Mouse (Mus musculus) brain, adult 2 months (tissue): Measurements from ENCODE around the gene Asb16.

Experiments
- DNase-seq: peaks from one replicate; pipeline ENCODE4 v3.0.0; 2011; ENCODE audit warnings: low read depth, low spot score

The Asb16 gene

DNA sequence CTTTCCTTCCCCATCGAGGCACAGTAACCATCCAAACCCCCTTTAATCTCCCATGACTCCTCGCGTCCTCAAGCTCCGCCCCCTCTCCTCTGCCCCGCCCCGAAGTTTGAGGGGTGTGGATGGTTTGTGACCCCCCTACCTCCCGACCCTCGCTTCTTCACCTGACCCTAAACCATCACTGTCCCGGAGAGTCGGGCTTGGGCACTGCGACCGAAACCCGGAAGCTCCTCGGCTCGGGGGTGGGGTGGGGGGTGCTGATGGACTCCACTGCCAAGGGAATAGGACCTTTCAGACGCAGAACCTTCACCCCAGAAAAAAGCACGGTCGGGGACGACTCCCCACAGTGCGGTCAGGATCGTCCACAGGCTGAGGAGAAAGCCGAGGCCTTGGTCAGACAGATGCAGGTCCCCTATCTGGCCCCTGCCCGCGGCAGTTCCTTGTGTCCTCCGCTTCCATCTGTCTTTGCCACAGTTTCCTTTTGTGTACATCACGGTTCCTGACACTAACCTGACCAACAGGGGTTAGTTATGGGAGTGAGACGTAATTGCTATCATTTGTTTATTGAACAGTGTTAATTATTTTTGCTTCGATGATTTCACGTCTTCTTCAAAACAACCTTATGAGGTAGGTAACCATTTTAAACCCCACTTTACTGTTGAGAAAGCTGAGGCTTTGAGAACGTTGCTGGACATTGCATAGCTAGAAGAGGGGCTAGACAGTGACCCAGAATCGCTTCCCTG lies 16.7 kb downstream of the Asb16 start:
- DNase-seq = no peak

DNA sequence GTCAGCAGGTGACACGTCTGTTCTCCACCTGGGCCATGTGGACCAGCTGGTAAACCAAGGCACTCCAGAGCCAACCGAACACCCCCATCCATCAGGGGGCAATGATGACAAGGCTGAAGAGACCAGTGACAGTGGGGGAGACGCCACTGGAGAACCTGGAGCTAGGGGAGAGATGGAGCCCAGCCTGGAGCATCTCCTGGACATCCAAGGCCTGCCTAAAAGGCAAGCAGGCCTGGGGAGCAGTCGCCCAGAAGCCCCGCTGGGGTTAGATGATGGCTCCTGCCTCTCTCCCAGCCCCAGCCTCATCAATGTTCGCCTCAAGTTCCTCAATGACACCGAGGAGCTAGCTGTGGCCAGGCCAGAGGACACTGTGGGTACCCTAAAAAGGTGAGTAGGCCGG lies 18.9 kb downstream of the Asb16 start:
- no peak for DNase-seq

DNA sequence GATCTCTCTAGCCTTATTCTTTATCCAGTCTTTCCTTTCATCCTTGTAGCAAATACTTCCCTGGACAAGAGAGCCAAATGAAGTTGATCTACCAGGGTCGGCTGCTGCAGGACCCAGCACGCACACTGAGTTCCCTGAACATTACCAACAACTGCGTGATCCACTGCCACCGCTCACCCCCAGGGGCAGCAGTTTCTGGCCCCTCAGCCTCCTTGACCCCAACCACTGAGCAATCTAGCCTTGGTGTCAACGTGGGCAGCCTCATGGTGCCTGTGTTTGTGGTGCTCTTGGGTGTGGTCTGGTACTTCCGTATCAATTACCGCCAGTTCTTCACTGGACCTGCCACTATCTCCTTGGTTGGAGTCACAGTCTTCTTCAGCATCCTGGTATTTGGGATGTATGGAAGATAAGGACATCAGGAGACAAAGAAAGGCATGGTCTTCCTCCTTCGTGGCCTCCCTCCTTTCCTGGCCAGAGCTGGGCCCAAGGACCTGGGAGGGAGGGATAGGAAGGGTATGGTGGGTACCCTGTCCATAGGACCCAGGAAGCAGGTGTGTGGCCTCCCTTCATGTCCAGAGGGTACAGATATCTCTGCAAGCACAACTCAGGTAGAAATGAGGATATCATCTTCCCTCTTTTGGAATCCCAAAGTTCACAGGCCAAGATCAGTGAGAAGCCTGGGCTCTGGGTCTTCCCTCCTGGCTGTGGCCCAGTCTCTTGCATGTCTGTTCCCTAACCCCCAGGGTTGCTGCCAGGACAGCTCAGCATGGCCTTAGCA lies 19.7 kb downstream of the Asb16 start:
- DNase-seq = no peak

- DNase-seq = no peak
Measured at GRCm38 (mm10) chr11:102288913-102289312, 20.4 kb downstream of the Asb16 start.

DNA sequence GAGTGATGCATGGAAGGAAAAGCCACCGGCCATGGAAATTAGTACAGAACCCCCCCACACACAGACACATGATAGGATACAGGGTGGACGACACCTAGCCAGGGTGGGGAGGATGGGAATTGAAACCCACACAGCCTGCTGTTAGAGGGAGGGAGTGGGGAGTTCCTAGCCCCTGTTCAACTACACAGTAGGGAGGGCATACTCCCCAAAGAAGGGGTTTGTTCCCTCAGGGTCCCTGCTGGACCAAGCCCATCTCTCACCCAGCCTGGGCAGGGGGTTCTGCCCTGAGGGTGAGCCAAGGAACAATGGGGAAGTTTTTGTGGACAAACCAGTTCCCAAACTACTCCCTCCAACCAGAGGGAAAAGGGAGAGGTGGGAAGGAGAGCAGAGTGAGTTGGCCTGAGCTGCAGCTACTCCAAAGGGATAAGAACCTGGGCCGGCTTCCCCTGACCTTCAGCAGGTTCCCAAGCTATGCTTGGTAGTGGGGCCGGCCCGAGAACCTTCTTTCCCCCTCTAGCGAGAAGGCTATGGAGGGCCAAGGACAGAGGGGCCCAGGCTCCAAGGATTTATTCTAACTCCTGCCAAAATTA lies 21.1 kb downstream of the Asb16 start:
- DNase-seq = no peak

GRCm38 (mm10) chr11:102290141-102290540 lies 21.6 kb downstream of the Asb16 start:
- no peak for DNase-seq

- DNase-seq = no peak
Measured at GRCm38 (mm10) chr11:102291051-102291535, 22.6 kb downstream of the Asb16 start.

DNA sequence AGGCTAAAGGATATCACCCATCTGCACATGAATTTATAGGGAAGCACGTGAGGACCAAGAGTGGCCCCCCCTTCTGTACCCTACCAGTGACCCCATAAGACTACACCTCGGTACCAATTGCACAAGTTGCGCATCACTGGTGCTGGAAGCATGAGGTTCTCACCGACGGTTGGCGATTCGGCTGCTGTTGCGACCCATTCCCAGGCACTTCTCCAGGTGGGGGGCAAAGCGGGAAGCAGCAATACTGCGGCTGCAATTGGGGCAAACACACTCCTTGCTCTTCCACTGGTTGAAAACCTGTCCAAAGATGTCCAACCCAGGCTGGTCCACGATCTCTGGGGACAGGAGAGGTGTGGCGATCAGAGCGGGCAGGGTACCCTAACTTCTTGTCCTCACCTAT lies 25.4 kb downstream of the Asb16 start:
- no peak for DNase-seq

GRCm38 (mm10) chr11:102294416-102294815 lies 25.9 kb downstream of the Asb16 start:
- DNase-seq = no peak

GRCm38 (mm10) chr11:102294887-102295597 lies 26.5 kb downstream of the Asb16 start:
- DNase-seq = peak; percentile 82

GRCm38 (mm10) chr11:102295598-102296471 lies 27.3 kb downstream of the Asb16 start:
- DNase-seq = peak; percentile 26

GRCm38 (mm10) chr11:102296491-102297472 lies 28.2 kb downstream of the Asb16 start, which contains the start of gene Atxn7l3:
TSS of gene Atxn7l3 (minus strand) at chr11:102296631.
- peak; percentile 100 for DNase-seq

- peak; percentile 59 for DNase-seq
Measured at GRCm38 (mm10) chr11:102297577-102298556, 29.3 kb downstream of the Asb16 start.

GRCm38 (mm10) chr11:102299839-102300238 lies 31.3 kb downstream of the Asb16 start:
- DNase-seq = peak; percentile 71

- DNase-seq = no peak
Measured at GRCm38 (mm10) chr11:102304141-102304540, 35.6 kb downstream of the Asb16 start.

GRCm38 (mm10) chr11:102305359-102305758 lies 36.8 kb downstream of the Asb16 start:
- no peak for DNase-seq

DNA sequence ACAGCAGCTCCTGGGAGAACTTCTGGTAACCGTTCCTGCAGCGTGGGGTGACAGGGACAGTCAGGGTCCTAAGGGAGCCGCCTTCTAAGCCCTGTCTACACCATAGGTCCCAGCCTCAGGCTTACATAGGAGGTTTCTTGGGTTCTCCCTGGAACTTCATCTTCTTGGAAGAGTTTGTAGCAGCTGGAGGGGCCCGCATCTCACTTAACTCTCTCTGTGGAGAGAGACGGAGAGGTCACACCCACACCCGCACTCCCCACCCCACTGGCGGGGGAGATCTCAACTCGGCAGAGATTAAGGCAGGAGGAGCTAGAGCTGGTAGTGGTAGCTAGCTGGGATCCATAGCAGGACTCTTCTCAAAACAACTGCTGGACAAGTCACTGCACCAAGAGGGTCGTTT lies 39.6 kb downstream of the Asb16 start:
- no peak for DNase-seq

- peak; percentile 98 for DNase-seq
Measured at GRCm38 (mm10) chr11:102308979-102309378, 40.4 kb downstream of the Asb16 start.
